Mouse (Mus musculus): ENCODE results near the gene Cyyr1.

DNA sequence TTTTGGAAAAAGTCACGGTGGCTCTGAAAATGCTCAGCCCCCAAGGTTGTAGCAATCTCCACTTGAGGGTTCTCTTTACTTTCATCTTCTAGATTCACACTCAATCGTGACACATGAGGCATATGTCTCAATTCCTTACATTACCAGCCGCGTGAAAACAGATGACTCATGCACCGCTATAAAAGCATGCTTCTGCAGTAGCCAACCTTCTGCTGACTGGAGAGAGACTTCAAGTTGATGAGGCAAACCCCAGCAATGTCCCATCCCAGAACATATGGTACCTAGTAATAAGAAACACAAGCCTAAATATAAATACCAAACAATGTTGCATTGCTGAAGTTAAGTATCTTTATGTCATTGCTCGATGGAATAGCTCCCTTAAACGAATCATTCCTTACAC, 65.9 kb downstream of the Cyyr1 start:
- TF ChIP-seq CTCF (IDR thresholded peaks at IDR 0.05; ENCODE audit: low read depth, low read length): no peak
- TF ChIP-seq POLR2A (IDR thresholded peaks at IDR 0.05; ENCODE audit: extremely low read depth, insufficient read depth, low read length): no peak

Data from liver, adult 2 months (tissue).